Mouse (Mus musculus): Measurements from ENCODE around the gene Ss18l1.

DNA sequence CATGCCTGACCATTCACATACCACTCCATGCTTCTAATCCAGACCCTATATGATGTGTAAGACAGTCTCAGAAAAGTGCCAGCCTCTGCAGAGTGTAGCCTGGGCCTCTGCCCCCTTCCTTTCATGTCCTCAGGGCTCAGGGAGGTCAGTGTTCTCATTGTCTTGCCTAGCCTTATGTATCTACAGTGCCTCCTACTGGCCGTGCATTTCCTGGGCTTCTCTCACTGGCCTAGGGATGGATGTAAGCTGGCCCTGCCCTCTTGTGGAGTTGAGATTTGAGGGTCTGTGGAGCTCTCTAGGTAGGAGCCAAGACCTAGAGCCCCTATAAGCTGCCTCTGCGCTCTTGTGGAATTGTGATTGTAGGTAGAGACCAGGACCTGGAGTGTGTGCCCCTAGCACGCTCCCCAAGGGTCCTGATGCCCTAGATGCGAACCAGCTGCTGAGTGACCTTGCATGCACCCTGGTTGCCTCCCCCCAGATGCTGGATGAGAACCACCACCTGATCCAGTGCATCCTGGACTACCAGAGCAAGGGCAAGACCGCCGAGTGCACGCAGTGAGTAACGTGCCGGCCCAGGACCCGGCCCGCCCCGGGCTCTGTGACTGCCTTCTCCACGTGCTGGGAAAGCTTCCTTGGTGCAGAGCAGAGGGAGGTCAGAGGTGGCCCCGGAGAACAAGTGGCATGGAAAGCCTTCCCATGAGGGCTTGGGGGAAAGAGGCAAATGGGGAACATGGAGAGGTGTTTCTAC is 9.9 kb downstream of the Ss18l1 start:
- TF ChIP-seq GATA1 (IDR thresholded peaks at IDR 0.05; ENCODE audit: low read length) (no peak), TAL1 (IDR thresholded peaks at IDR 0.05; ENCODE audit: low read length) (no peak)
